ENCODE assay signal across 25 mouse cellular contexts in the genomic region with DNA sequence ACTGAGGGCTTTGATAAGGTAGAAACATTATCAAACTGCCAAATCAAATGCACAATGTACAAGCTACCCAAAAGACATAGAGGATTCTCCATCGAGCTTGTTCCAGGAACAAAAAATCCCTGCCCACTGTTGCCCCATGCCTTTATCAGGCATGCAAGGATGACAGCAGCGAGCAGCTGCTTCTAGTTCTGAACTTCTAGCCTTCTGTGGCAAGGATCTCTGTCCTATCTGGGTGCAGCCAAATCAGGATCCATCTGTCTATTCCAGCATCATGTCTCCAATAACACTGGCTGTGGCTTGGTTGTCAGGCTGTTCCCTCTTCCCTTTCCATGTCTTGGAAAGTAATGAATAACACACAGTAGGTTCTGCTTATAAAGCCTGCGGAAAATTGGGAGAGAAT.
"Had no signal": no experiment of that assay in that cellular context is flagged by ENCODE, and none has a peak within 500 bp of the region (broad histone marks: within the 10 kb centered on the region; RNA-seq: fewer than 3 reads in every experiment).

No protein-coding gene starts in this region.

- H3K4me3 ChIP-seq: heart, adult 2 months; heart, embryonic 13.5 days; heart, embryonic 15.5 days; hindbrain, embryonic 12.5 days; kidney, embryonic 15.5 days; limb, embryonic 13.5 days; limb, embryonic 15.5 days; liver, embryonic 12.5 days had no signal

- H3K27ac ChIP-seq: heart, adult 2 months; heart, embryonic 13.5 days; heart, embryonic 15.5 days; hindbrain, embryonic 12.5 days; hindbrain, embryonic 14.5 days; hindbrain, postnatal 0 days; kidney, embryonic 15.5 days; kidney, postnatal 0 days; limb, embryonic 13.5 days; limb, embryonic 15.5 days; liver, embryonic 12.5 days; liver, embryonic 14.5 days had no signal

- H3K27me3 ChIP-seq: heart, embryonic 13.5 days; heart, embryonic 15.5 days; hindbrain, embryonic 12.5 days; kidney, embryonic 15.5 days; limb, embryonic 13.5 days; limb, embryonic 15.5 days; liver, embryonic 12.5 days had no signal

- H3K9ac ChIP-seq: heart, embryonic 13.5 days; heart, embryonic 15.5 days; hindbrain, embryonic 12.5 days; hindbrain, embryonic 14.5 days; kidney, embryonic 15.5 days; limb, embryonic 13.5 days; limb, embryonic 15.5 days; liver, embryonic 12.5 days; liver, embryonic 14.5 days had no signal

- ATAC-seq: hindbrain, postnatal 0 days; intestine, embryonic 16.5 days; liver, embryonic 12.5 days had no signal

- DNase-seq: gastrocnemius, postnatal 14 days; gastrocnemius, postnatal 36 days; heart, adult 11 months; heart, adult 2 months; heart, postnatal 14 days; heart, postnatal 36 days; kidney, adult 11 months; kidney, adult 2 months; kidney, adult 9 months; kidney, postnatal 14 days; kidney, postnatal 36 days; left cerebral cortex, postnatal 4 days had no signal

- H3K4me2 ChIP-seq: heart, embryonic 11.5 days; heart, embryonic 13.5 days; heart, embryonic 15.5 days; hindbrain, embryonic 12.5 days; hindbrain, embryonic 14.5 days; kidney, embryonic 15.5 days; limb, embryonic 13.5 days; limb, embryonic 15.5 days; liver, embryonic 12.5 days had no signal

- H3K9me3 ChIP-seq: heart, embryonic 13.5 days; heart, embryonic 15.5 days; hindbrain, embryonic 12.5 days; kidney, embryonic 15.5 days; limb, embryonic 13.5 days; limb, embryonic 15.5 days; liver, embryonic 12.5 days had no signal

- H3K36me3 ChIP-seq: heart, embryonic 13.5 days; heart, embryonic 15.5 days; hindbrain, embryonic 12.5 days; kidney, embryonic 15.5 days; limb, embryonic 13.5 days; limb, embryonic 15.5 days; liver, embryonic 12.5 days had no signal

- H3K4me1 ChIP-seq: heart, embryonic 13.5 days; heart, embryonic 15.5 days; hindbrain, embryonic 12.5 days; kidney, embryonic 15.5 days; limb, embryonic 13.5 days; limb, embryonic 15.5 days; liver, embryonic 12.5 days had no signal
